Mouse (Mus musculus): ENCODE measurements around the gene Dock2. TPM values are rescaled to one million over a fixed set of nuclear protein-coding genes. Genes with fewer than 3 reads are reported as not detected.

Dock2 gene
- polyA plus RNA-seq, 1 experiment from 2014 or later = 0.72 TPM

GRCm38 (mm10) chr11:34415884-34416618 is 367.6 kb downstream of the Dock2 start:
- Histone ChIP-seq H3K9me3 (replicated peaks; ENCODE audit: control insufficient read depth, low read length, poor library complexity, severe bottlenecking) (no peaks in the 10 kb centered on the region), H3K9ac (ENCODE audit: low read depth, low read length) (no peak overlapping the region), H3K4me3 (ENCODE audit: low read depth, low read length) (no peak overlapping the region), H3K27ac (ENCODE audit: low read length) (no peak overlapping the region), H3K27me3 (ENCODE audit: control insufficient read depth, insufficient read depth, low read depth, low read length) (no peaks in the 10 kb centered on the region), H3K4me2 (ENCODE audit: low read length) (no peak overlapping the region), H3K4me1 (ENCODE audit: control insufficient read depth, insufficient read depth, low read length) (peaks cover 9% of the 10 kb centered on the region), H3K36me3 (ENCODE audit: control insufficient read depth, insufficient read depth, low read length) (no peaks in the 10 kb centered on the region)
- 25% methylated on average over 9 of the region's 9 CpGs for WGBS
- ATAC-seq = peak; percentile 61

DNA sequence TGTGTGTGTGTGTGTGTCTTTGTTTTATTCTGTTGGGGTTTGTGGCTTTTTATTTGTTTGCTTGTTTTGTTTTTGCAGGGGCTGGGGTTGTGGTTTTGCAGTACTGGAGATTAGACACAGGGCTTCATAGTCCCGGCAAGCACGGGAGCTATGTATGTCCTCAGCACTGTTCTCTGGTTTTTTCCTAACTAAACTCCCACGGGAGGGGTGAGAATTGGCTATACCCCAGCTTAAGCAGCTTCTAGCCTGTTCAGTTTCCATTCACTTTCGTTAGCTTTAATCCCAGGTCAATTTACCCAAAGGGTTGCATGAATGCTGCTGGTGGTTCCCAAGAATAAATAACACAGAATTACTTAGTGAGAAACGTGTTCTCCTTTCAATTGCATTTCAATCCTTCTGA is 376.8 kb downstream of the Dock2 start:
- H3K9me3 ChIP-seq (replicated peaks; ENCODE audit: control insufficient read depth, low read length, poor library complexity, severe bottlenecking) = no peaks in the 10 kb centered on the region
- ATAC-seq = peak; percentile 46; the same call in 1 of the 2 replicates
- H3K27ac ChIP-seq (ENCODE audit: low read length) = no peak overlapping the region
- 16% methylated on average over 5 of the region's 5 CpGs for WGBS
- no peaks in the 10 kb centered on the region; the same call in 1 of the 2 replicates for H3K27me3 ChIP-seq (ENCODE audit: control insufficient read depth, insufficient read depth, low read depth, low read length)
- H3K36me3 ChIP-seq (ENCODE audit: control insufficient read depth, insufficient read depth, low read length) = no peaks in the 10 kb centered on the region
- H3K4me2 ChIP-seq (ENCODE audit: low read length) = no peak overlapping the region
- no peak overlapping the region for H3K4me3 ChIP-seq (ENCODE audit: low read depth, low read length)
- H3K9ac ChIP-seq (ENCODE audit: low read depth, low read length) = no peak overlapping the region
- H3K4me1 ChIP-seq (ENCODE audit: control insufficient read depth, insufficient read depth, low read length) = 0 out of 2 replicates have a peak, but pooled peaks cover 4% of the 10 kb centered on the region

GRCm38 (mm10) chr11:34406309-34406708 is 377.4 kb downstream of the Dock2 start:
- Histone ChIP-seq H3K27me3 (ENCODE audit: control insufficient read depth, insufficient read depth, low read depth, low read length) (no peaks in the 10 kb centered on the region; the same call in 1 of the 2 replicates), H3K36me3 (ENCODE audit: control insufficient read depth, insufficient read depth, low read length) (no peaks in the 10 kb centered on the region), H3K4me3 (ENCODE audit: low read depth, low read length) (no peak overlapping the region), H3K4me2 (ENCODE audit: low read length) (no peak overlapping the region), H3K9ac (ENCODE audit: low read depth, low read length) (no peak overlapping the region), H3K4me1 (ENCODE audit: control insufficient read depth, insufficient read depth, low read length) (0 out of 2 replicates have a peak, but pooled peaks cover 4% of the 10 kb centered on the region), H3K27ac (ENCODE audit: low read length) (no peak overlapping the region), H3K9me3 (replicated peaks; ENCODE audit: control insufficient read depth, low read length, poor library complexity, severe bottlenecking) (no peaks in the 10 kb centered on the region)
- 80% methylated on average over 8 of the region's 8 CpGs for WGBS
- ATAC-seq = peak; percentile 42; the same call in 1 of the 2 replicates

DNA sequence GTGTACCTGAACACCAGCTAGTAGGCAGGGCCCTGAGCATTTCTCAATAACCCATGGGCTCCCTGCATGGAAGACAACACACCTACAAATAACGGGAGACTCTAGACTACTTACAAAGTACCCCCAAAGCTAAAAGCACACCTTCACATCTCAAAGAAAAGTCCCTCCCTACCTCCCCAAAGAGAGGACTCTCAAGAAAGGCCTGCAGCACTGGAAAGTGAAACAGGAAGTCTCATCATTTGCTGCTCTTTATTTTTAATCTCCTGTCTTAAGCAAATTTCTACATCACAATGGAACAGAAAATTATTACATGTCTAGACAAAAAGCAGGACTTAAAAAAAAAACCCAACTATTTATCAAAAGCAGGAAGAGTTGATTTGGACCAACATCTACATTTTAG is 378.4 kb downstream of the Dock2 start:
- H3K9me3 ChIP-seq (replicated peaks; ENCODE audit: control insufficient read depth, low read length, poor library complexity, severe bottlenecking) = no peaks in the 10 kb centered on the region
- H3K27me3 ChIP-seq (ENCODE audit: control insufficient read depth, insufficient read depth, low read depth, low read length) = no peaks in the 10 kb centered on the region; the same call in 1 of the 2 replicates
- 0 out of 2 replicates have a peak, but pooled peaks cover 4% of the 10 kb centered on the region for H3K4me1 ChIP-seq (ENCODE audit: control insufficient read depth, insufficient read depth, low read length)
- H3K27ac ChIP-seq (ENCODE audit: low read length) = no peak overlapping the region
- no peak overlapping the region for H3K4me3 ChIP-seq (ENCODE audit: low read depth, low read length)
- ATAC-seq = no peak
- H3K36me3 ChIP-seq (ENCODE audit: control insufficient read depth, insufficient read depth, low read length) = no peaks in the 10 kb centered on the region
- no peak overlapping the region for H3K4me2 ChIP-seq (ENCODE audit: low read length)
- no peak overlapping the region for H3K9ac ChIP-seq (ENCODE audit: low read depth, low read length)
- WGBS = 87% methylated on average over 1 of the region's 1 CpGs

- WGBS = 92% methylated on average over 8 of the region's 8 CpGs
These were observed 382.3 kb downstream of the Dock2 start for GRCm38 (mm10) chr11:34401343-34401742.

GRCm38 (mm10) chr11:34398555-34398954 is 385.1 kb downstream of the Dock2 start:
- no peak overlapping the region for H3K4me3 ChIP-seq (ENCODE audit: low read depth, low read length)
- H3K9me3 ChIP-seq (replicated peaks; ENCODE audit: control insufficient read depth, low read length, poor library complexity, severe bottlenecking) = no peaks in the 10 kb centered on the region
- 89% methylated on average over 2 of the region's 2 CpGs for WGBS
- H3K4me2 ChIP-seq (ENCODE audit: low read length) = no peak overlapping the region
- no peaks in the 10 kb centered on the region for H3K4me1 ChIP-seq (ENCODE audit: control insufficient read depth, insufficient read depth, low read length)
- no peak overlapping the region for H3K27ac ChIP-seq (ENCODE audit: low read length)
- H3K9ac ChIP-seq (ENCODE audit: low read depth, low read length) = no peak overlapping the region
- ATAC-seq = no peak
- H3K36me3 ChIP-seq (ENCODE audit: control insufficient read depth, insufficient read depth, low read length) = no peaks in the 10 kb centered on the region
- H3K27me3 ChIP-seq (ENCODE audit: control insufficient read depth, insufficient read depth, low read depth, low read length) = no peaks in the 10 kb centered on the region

More at GRCm38 (mm10) chr11:34401343-34401742, 382.3 kb downstream of the Dock2 start:
- H3K4me3 ChIP-seq (ENCODE audit: low read depth, low read length) = no peak overlapping the region
- no peak overlapping the region for H3K4me2 ChIP-seq (ENCODE audit: low read length)
- 0 out of 2 replicates have a peak, but pooled peaks cover 1% of the 10 kb centered on the region for H3K4me1 ChIP-seq (ENCODE audit: control insufficient read depth, insufficient read depth, low read length)
- H3K9ac ChIP-seq (ENCODE audit: low read depth, low read length) = no peak overlapping the region
- no peak for ATAC-seq
- no peaks in the 10 kb centered on the region for H3K9me3 ChIP-seq (replicated peaks; ENCODE audit: control insufficient read depth, low read length, poor library complexity, severe bottlenecking)
- no peaks in the 10 kb centered on the region for H3K36me3 ChIP-seq (ENCODE audit: control insufficient read depth, insufficient read depth, low read length)
- no peaks in the 10 kb centered on the region for H3K27me3 ChIP-seq (ENCODE audit: control insufficient read depth, insufficient read depth, low read depth, low read length)
- H3K27ac ChIP-seq (ENCODE audit: low read length) = no peak overlapping the region

GRCm38 (mm10) chr11:34397661-34398060 is 386.0 kb downstream of the Dock2 start:
- Histone ChIP-seq H3K4me1 (ENCODE audit: control insufficient read depth, insufficient read depth, low read length) (no peaks in the 10 kb centered on the region), H3K27ac (ENCODE audit: low read length) (no peak overlapping the region), H3K4me2 (ENCODE audit: low read length) (no peak overlapping the region), H3K9ac (ENCODE audit: low read depth, low read length) (no peak overlapping the region), H3K36me3 (ENCODE audit: control insufficient read depth, insufficient read depth, low read length) (no peaks in the 10 kb centered on the region), H3K9me3 (replicated peaks; ENCODE audit: control insufficient read depth, low read length, poor library complexity, severe bottlenecking) (no peaks in the 10 kb centered on the region), H3K4me3 (ENCODE audit: low read depth, low read length) (no peak overlapping the region), H3K27me3 (ENCODE audit: control insufficient read depth, insufficient read depth, low read depth, low read length) (no peaks in the 10 kb centered on the region)
- 93% methylated on average over 5 of the region's 5 CpGs for WGBS
- no peak for ATAC-seq

DNA sequence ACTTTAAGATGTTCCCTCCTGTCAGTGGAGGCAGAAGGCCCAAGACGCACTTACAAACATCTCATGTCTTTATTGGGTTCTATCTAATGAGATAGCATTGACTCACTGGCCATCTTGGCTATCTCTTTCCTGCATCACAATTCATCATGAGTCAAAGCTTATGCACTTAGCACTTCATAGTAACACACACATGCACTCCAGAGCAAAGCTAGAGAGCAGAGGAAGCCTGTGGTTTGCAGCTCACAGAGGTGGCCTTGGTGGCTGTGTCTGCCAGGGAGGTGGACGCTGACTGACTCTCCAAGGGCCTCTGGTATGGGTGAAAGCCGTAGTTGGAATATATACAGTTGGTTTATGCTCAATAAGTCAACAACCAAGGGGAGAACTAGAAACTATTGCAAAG is 387.9 kb downstream of the Dock2 start:
- H3K27ac ChIP-seq (ENCODE audit: low read length) = no peak overlapping the region
- H3K4me3 ChIP-seq (ENCODE audit: low read depth, low read length) = no peak overlapping the region
- 81% methylated on average over 3 of the region's 3 CpGs for WGBS
- no peak for ATAC-seq
- H3K4me2 ChIP-seq (ENCODE audit: low read length) = no peak overlapping the region
- H3K27me3 ChIP-seq (ENCODE audit: control insufficient read depth, insufficient read depth, low read depth, low read length) = no peaks in the 10 kb centered on the region
- H3K36me3 ChIP-seq (ENCODE audit: control insufficient read depth, insufficient read depth, low read length) = no peaks in the 10 kb centered on the region
- H3K9me3 ChIP-seq (replicated peaks; ENCODE audit: control insufficient read depth, low read length, poor library complexity, severe bottlenecking) = no peaks in the 10 kb centered on the region
- no peak overlapping the region for H3K9ac ChIP-seq (ENCODE audit: low read depth, low read length)
- H3K4me1 ChIP-seq (ENCODE audit: control insufficient read depth, insufficient read depth, low read length) = no peaks in the 10 kb centered on the region

GRCm38 (mm10) chr11:34392105-34392504 is 391.6 kb downstream of the Dock2 start:
- H3K36me3 ChIP-seq (ENCODE audit: control insufficient read depth, insufficient read depth, low read length) = no peaks in the 10 kb centered on the region
- H3K4me3 ChIP-seq (ENCODE audit: low read depth, low read length) = no peak overlapping the region
- H3K9ac ChIP-seq (ENCODE audit: low read depth, low read length) = no peak overlapping the region
- no peak for ATAC-seq
- H3K27ac ChIP-seq (ENCODE audit: low read length) = no peak overlapping the region
- no peaks in the 10 kb centered on the region for H3K9me3 ChIP-seq (replicated peaks; ENCODE audit: control insufficient read depth, low read length, poor library complexity, severe bottlenecking)
- no peaks in the 10 kb centered on the region for H3K27me3 ChIP-seq (ENCODE audit: control insufficient read depth, insufficient read depth, low read depth, low read length)
- no peak overlapping the region for H3K4me2 ChIP-seq (ENCODE audit: low read length)
- no peaks in the 10 kb centered on the region for H3K4me1 ChIP-seq (ENCODE audit: control insufficient read depth, insufficient read depth, low read length)
- WGBS = 62% methylated on average over 4 of the region's 4 CpGs

Data from midbrain, embryonic 16.5 days (tissue).